Mouse (Mus musculus): Measurements from ENCODE around the gene Tarbp2.

The Tarbp2 gene

DNA sequence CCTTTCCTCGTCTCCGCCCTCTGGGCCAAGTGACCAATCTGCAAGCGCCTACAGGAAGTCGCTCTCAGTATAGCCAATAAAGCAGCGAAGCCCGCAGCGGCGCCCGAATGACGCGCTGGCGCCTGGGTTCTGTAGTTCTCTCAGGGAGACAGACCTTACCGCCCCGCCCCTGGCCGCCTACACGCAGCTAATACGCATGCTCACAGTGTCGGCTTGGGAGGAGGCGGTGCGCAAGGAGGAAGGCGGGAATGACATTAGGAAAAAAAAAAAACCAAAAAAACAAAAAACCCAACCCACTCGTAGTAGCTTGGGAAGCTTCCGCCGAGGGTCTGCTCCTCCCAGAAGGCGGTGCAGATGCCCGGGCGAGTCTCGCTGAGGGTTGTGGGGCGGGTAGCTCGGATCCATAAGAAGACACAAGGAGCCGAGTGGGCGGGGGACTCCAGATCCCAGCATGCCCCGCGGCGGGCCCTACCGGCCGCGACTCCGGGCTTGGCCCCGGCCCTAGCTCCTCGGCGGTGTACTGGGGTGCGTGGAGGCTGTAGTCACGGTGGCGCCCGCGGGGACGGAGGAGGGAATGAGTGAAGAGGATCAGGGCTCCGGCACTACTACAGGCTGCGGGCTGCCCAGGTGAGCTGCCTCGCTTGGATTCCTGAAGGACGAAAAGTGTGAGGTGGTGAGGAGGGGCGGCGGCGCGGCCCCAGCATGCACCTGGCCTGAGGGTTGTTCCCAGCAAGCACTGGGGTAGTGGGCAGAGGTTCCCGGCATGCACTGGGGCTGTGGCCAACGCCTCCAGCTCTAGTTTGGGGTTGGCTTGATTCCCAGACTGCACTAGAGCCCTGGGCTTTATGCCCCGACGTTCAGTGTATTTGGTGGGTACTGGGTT lies at the start of gene Tarbp2:
Tarbp2 (plus strand) TSS at position 217 of the 883 bp plus-strand sequence.
- peak; percentile 99 for DNase-seq (ENCODE audit: extremely low read depth, low read depth, low spot score)

GRCm38 (mm10) chr15:102468675-102469370 lies 49.2 kb upstream of the Tarbp2 start:
- DNase-seq (ENCODE audit: extremely low read depth, low read depth, low spot score): no peak

GRCm38 (mm10) chr15:102470183-102470604 lies 47.8 kb upstream of the Tarbp2 start, which contains the start of gene Pcbp2:
TSS of gene Pcbp2 (plus strand) at chr15:102470539.
- DNase-seq (ENCODE audit: extremely low read depth, low read depth, low spot score): peak; percentile 67

- no peak for DNase-seq (ENCODE audit: extremely low read depth, low read depth, low spot score)
These were observed 47.2 kb upstream of the Tarbp2 start for GRCm38 (mm10) chr15:102470605-102471294.

DNA sequence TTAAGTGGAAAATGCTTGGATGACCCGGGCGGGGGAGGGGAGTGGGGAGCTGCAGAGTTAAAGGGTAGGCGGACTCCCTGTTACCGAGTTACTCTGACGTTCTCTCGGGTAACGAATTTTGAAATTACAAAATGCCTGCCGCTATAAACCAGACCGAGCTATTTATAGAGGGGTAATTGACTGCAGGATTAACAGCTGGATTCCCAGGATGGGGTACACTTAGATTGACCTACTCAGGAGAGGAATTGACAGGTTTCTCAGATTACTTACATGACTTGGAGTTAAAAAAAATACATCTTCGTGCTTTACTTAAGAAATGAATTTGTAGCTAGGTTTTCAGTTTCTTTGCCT lies 46.7 kb upstream of the Tarbp2 start:
- no peak for DNase-seq (ENCODE audit: extremely low read depth, low read depth, low spot score)

DNA sequence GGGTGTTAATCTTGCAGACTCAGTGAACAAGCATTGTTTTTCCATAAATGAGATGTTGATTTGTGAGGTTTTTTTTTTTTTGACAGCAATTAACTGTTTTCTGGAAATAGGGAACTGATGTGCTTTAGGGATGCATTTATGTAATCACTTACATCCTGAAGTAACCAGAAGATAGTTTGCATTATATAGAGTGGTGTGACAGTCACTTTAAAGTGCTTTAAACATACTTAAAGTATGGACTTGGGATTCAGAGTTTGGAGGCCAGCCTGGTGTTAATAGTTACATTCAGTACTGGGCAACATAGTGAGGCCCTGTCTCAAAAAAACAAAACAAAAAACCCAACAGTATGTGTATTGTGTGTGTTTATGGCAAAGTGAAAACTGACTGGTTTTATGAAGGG lies 46.3 kb upstream of the Tarbp2 start:
- no peak for DNase-seq (ENCODE audit: extremely low read depth, low read depth, low spot score)

- no peak for DNase-seq (ENCODE audit: extremely low read depth, low read depth, low spot score)
These were observed 44.7 kb upstream of the Tarbp2 start for GRCm38 (mm10) chr15:102473246-102473645.

DNA sequence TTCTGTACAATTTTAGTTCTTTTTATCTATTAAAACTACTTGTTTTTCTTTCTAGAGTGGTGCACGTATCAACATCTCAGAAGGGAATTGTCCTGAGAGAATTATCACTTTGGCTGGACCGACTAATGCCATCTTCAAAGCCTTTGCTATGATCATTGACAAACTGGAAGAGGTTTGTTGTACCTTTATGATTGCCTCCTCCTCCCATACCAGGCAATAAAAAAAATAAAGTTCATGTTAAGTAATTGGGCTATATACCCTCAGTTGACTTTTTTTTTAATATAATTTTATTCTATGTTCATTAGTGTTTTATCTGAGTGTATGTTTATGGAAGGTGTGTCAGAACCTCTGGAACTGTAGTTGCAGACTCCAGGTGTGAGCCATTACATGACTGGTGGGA lies 43.5 kb upstream of the Tarbp2 start:
- DNase-seq (ENCODE audit: extremely low read depth, low read depth, low spot score): no peak

DNA sequence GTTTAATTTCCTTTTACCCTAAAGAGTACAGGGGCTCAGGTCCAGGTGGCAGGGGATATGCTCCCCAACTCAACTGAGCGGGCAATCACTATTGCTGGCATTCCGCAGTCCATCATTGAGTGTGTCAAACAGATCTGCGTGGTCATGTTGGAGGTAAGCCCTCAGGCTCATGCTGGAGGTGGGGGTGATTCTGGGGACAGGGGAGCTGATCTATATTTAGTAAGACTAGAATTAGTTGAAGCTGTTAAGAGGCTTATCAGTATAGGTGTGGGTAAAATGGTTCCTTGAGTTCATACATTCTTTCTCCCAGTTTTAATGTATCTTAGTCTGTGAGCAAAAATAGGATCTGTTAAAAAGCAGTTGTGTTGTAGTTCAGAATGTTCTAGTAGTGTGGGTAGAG lies 34.9 kb upstream of the Tarbp2 start:
- DNase-seq (ENCODE audit: extremely low read depth, low read depth, low spot score): no peak

DNA sequence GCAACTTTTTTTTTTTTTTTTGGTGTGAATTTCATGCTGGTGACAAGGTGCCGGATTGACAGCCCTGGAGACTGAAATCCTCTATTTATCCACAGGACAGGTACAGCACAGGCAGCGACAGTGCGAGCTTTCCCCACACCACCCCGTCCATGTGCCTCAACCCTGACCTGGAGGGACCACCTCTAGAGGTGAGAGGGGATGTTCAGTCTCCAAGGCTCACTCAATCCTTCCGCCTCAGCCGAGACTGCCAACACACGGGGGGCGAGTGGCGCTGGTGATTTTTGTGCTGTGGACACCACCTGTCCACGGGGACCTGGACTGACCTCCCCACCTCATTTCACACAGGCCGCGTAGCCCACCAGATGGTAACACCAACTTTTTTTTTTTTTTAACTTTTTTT lies 32.1 kb upstream of the Tarbp2 start:
- DNase-seq (ENCODE audit: extremely low read depth, low read depth, low spot score): no peak

DNA sequence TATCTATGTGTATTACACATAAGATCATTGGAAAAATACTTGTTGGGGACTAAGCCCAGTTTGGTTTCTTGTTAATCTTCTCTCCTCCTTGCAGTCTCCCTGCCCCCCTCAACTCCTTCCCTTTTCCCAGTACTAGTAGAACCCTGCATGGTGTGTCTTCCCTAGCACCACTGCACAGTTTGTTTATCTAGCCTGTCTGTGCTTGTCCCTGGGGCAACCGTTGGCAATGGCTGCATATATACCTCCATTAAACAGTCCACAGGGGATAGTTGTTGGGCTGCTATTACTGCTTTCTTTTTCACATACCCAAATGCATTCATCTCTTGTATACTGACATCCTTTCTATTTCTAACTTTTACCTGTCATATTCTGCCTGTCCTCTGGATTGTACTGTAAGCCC lies 30.3 kb upstream of the Tarbp2 start:
- DNase-seq (ENCODE audit: extremely low read depth, low read depth, low spot score): no peak

- DNase-seq (ENCODE audit: extremely low read depth, low read depth, low spot score): no peak
These were observed 19.7 kb upstream of the Tarbp2 start for GRCm38 (mm10) chr15:102498322-102498721.

GRCm38 (mm10) chr15:102499370-102499769 lies 18.6 kb upstream of the Tarbp2 start:
- no peak for DNase-seq (ENCODE audit: extremely low read depth, low read depth, low spot score)

DNA sequence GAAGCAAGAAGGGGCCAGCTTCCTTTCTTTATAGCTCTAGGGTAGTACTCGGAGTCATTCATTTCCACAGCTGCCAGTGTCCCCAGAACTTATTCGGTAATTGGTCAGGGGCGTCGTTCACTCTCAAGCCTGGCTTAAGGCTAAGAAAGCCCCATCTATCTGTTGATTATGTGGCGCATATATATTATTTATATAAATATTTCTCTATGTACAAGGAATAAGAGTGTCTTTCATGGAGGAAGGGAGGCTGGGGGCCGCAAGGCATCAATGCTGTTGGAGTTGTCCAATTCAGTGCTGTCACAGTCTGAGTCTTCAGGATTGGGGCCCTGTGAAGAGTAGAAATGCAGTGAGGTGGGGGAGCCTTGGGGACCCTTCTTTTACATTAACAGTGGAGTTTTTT lies 18.1 kb upstream of the Tarbp2 start:
- DNase-seq (ENCODE audit: extremely low read depth, low read depth, low spot score): no peak

- no peak for DNase-seq (ENCODE audit: extremely low read depth, low read depth, low spot score)
These were observed 17.5 kb upstream of the Tarbp2 start for GRCm38 (mm10) chr15:102500479-102500878.

GRCm38 (mm10) chr15:102501084-102501814 lies 16.7 kb upstream of the Tarbp2 start:
- no peak for DNase-seq (ENCODE audit: extremely low read depth, low read depth, low spot score)

- no peak for DNase-seq (ENCODE audit: extremely low read depth, low read depth, low spot score)
These were observed 15.6 kb upstream of the Tarbp2 start for GRCm38 (mm10) chr15:102502254-102502840.

- no peak for DNase-seq (ENCODE audit: extremely low read depth, low read depth, low spot score)
These were observed 14.5 kb upstream of the Tarbp2 start, which contains the start of gene Gm10337 for GRCm38 (mm10) chr15:102503447-102503846. TSS of gene Gm10337 (plus strand) at chr15:102503722.

DNA sequence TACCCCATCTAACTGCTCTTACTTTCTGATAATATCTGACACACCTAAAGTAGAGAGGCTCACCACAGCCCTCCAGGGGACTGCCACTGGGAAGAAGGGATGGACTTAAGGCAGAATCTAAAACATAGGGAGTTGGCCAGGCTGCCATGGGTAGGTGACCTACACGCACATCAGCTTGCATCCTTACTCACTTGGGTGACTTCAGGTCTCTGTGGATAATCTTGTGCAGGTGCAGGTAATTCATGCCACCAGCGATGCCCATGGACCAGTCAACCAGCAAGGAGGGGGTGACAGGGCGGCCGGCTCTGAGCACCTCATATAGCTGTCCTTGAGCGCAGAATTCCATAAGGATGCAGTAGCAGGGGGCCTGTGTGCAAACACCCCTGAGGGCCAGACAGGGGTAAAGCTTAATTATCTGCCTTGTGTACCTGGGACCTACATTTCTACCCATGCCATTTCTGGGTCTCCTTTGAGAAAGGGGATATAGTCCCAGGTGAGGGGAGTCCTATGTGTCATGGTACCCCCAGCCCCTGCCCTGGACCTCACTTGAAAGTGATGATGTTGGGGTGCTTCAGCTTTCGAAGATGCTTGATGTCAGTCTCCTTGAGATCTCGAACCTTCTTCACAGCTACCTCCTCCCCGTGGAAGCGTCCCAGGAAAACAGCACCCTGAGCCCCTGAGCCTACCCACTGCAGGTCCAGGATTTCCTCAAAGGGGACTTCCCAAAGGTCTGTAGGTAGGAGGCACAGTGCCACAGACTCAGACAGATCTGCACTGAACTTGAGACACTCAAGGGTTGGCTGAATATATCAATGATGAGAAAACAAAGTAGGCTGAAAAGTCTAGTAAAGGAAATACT lies 13.8 kb upstream of the Tarbp2 start:
- DNase-seq (ENCODE audit: extremely low read depth, low read depth, low spot score): no peak
